ENCODE assay signal across 23 mouse cellular contexts in genomic region chr7:109220026-109220425, GRCm38 (mm10). TPM values are rescaled to one million over a fixed set of nuclear protein-coding genes. Genes with fewer than 3 reads are reported as not detected.
"Had no signal": no experiment of that assay in that cellular context is flagged by ENCODE, and none has a peak within 500 bp of the region (broad histone marks: within the 10 kb centered on the region; RNA-seq: fewer than 3 reads in every experiment).

No protein-coding gene starts in this region.

- H3K27ac ChIP-seq: kidney, postnatal 0 days; layer of hippocampus, adult 2 months; limb, embryonic 13.5 days; liver, embryonic 12.5 days; liver, embryonic 15.5 days; lung, embryonic 15.5 days; neural tube, embryonic 12.5 days; stomach, embryonic 15.5 days had no signal

- H3K9me3 ChIP-seq: limb, embryonic 10.5 days; limb, embryonic 13.5 days; liver, embryonic 12.5 days; liver, embryonic 15.5 days; lung, embryonic 15.5 days; megakaryocyte, embryonic 14.5 days; midbrain, embryonic 12.5 days; neural tube, embryonic 12.5 days; stomach, embryonic 15.5 days had no signal

- H3K27me3 ChIP-seq: limb, embryonic 13.5 days; liver, embryonic 12.5 days; liver, embryonic 15.5 days; lung, embryonic 15.5 days; neural tube, embryonic 12.5 days; stomach, embryonic 15.5 days had no signal

- DNase-seq: kidney, adult 2 months; kidney, postnatal 25 days; layer of hippocampus, adult 9-11 months; liver; lung, adult 18-20 months; lung, postnatal 10 days; lung, postnatal 36 days; retina, postnatal 1 day; right cerebral cortex, postnatal 25 days; spleen, adult 18-20 months; thymus, postnatal 25 days had no signal

- H3K9ac ChIP-seq: limb, embryonic 13.5 days; liver, embryonic 12.5 days; liver, embryonic 15.5 days; lung, embryonic 15.5 days; midbrain, embryonic 12.5 days; neural tube, embryonic 12.5 days; stomach, embryonic 15.5 days had no signal

- H3K4me1 ChIP-seq: limb, embryonic 13.5 days; liver, embryonic 12.5 days; liver, embryonic 15.5 days; lung, embryonic 15.5 days; megakaryocyte, embryonic 14.5 days had no signal

- H3K4me2 ChIP-seq: limb, embryonic 13.5 days; liver, embryonic 12.5 days; liver, embryonic 15.5 days; lung, embryonic 15.5 days; midbrain, embryonic 12.5 days; neural tube, embryonic 12.5 days; stomach, embryonic 15.5 days had no signal

- ATAC-seq: liver, embryonic 12.5 days had no signal

- H3K4me3 ChIP-seq: layer of hippocampus, adult 2 months; limb, embryonic 10.5 days; limb, embryonic 13.5 days; liver, embryonic 12.5 days; liver, embryonic 15.5 days; lung, embryonic 15.5 days; megakaryocyte, embryonic 14.5 days; midbrain, embryonic 12.5 days; neural tube, embryonic 12.5 days; stomach, embryonic 15.5 days had no signal

- H3K36me3 ChIP-seq: limb, embryonic 10.5 days; limb, embryonic 13.5 days; liver, embryonic 12.5 days; liver, embryonic 15.5 days; lung, embryonic 15.5 days; midbrain, embryonic 12.5 days; neural tube, embryonic 12.5 days; stomach, embryonic 15.5 days had no signal

RNA-seq across cellular contexts. Expression of gene Lmo1, which starts 45.0 kb away (rescaled TPM):
- total RNA-seq: neutrophil, adult 5-6 weeks had no signal
